Mouse (Mus musculus) R1 (cell line): Measurements from ENCODE around the gene Iffo2.

Source experiments
- DNase-seq: peaks from one replicate; pipeline ENCODE4 v3.0.0-alpha.2; 2018; ENCODE audit warnings: low read depth, low spot score

Iffo2 gene

DNA sequence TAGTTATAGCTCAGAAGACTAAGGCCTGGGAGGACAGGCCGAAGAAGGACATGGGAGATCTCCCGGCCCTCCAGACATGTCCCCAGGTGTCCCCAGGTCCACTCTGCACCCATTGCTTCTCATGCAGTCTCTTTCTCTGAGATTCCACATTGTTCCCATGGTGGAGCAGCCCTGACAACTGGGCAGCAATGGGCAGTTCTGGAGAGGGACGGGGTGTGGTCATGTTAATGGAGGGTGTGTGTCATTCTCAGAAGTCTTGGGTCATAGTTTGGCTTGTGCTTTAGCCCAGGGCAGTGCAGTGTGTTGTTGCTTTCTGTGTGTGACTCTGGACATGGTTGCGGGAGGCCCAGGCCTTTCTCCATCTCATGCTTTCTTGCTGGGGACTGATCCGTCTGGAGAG is 76.4 kb downstream of the Iffo2 start:
- DNase-seq, result no peak

DNA sequence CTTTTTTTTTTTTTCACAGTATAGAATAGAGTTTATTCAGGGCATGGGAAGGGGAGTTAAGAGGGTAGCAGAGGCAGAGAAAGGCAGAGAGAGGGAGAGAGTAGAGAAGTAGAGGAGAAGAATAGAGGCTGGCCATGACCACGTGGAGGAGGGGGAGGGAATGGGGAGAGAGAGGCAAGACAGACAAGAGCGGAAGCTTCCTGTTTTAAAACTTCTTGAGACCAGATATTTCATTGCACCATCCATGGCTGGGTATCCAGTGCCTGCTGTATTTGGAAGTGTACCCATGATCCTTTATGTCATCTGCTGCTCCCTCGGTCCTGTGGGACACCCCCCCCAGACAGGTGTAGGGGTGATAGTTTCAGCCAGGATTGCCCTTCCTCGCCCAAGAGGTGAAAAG is 78.6 kb downstream of the Iffo2 start:
- DNase-seq, result no peak

DNA sequence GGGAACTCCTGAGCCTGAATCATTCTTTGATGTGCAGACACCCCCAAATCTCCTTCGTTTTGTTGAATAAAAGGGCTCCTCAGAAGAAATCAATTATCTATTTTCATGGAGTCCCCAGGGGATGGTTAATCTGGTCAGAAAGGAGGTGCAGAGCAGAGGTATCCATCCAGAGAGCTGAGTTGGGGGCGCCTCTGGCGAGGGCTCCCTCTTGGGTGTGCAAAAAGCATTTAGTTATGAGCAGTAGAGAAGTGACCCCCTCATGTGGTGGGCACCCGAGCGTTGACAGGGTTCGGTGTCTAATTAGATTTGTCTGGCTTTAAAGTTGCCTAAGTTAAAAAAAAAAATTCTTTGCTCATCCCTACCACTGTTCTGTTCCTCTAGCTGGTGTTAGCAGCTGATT is 80.6 kb downstream of the Iffo2 start:
- DNase-seq, result no peak

DNA sequence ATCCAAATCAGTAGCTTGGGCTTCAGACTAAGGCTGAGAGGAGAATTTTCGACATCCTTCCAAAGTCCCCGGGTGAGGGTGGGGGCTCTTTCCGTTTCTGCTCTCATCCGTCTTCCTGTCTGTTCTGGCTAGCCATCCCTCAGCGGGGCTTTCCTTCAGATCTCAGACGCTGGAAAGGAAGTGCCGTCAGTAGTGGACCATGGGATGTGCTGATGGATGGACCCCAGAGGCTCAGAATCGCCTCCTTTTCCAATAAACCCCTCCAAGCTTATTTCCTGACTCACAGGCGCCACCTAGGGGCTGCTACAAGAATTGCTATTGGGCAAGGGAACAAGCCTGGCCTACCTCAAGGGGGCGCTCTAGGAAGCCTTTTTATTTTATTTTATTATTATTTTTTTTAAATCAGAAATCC is 81.2 kb downstream of the Iffo2 start:
- DNase-seq, result peak; percentile 74

DNA sequence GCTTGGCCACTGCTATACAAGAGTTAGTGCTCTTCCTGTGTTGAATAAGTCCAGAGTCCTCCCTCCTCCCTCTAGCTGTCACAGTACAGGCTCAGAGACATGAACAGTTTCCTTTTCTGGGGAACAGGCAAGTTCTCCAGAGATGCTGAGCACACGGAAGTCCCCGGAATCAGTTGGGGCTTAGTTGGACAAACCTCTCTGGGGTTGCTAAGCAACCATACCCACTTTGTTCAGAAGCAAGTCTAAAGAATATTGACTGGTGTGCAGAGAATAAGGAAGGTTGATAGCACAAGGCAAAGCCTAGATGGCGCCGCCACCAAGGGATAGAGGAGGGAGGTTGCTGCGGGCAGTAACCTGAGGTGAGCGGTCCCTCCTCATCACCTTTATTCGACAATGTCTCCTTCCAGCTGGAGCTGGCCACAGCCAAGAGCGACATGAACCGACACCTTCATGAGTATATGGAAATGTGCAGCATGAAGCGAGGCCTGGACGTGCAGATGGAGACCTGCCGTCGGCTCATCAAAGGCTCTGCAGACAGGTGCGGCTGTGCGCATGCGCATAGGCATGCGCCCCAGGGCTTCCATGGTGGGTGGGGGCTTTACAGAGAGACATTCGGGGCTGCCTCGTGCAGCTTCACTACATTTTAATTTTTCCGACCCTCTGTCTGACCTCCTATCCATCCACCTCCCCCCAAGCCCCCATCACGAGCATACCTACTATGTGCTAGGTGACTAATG is 84.3 kb downstream of the Iffo2 start:
- DNase-seq, result peak; percentile 77

DNA sequence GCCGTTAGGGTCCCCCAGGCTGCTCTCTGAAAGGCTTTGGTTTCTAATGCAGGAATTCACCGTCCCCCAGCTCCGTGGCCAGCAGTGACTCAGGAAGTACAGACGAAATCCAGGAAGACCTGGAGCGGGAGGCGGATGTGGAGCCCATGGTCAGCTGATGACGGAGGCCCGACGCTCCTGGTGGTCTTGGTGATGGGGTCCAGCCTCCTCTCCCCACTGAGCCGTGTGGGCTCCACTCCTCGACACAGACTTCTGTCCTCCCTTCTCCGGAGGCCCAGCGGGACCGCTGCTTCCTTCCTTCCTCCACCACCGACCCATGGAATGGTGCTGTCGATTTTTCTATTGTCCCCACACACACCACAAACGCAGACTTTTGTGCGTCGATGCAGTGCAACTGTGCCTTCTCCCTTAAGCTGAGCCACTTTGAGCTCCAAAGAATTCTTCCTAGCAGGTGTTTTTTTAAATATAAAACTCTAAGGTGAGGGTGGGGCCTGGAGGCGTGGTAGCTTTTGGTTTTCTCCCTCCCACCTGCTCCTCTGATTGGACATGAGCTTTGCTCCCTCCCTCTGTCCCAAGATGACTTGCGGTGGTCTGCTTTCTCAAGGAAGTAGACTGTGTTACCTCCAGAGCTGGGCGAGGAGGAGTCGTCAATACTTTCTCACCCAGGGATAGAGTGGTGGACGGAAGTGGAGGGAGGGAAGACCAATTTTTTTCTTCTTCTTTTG is 86.1 kb downstream of the Iffo2 start:
- peak; percentile 91 for DNase-seq

DNA sequence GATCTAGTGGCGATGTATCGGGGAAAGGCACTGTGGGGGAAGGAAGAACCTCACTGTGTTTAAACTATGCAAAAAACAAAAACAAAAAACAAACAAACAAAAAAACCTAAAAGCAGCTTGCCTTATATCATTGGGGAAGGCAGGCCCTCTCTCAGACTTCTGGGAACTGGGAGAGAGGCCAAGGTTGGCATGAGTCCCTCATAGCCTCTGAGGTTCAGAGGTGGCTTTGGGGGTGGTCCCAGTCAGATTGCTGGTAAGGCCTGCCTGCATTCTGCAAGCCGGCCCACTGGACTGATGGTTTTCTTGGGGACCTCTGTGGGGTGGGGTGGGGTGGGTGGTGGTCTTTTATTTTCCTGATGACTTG is 86.6 kb downstream of the Iffo2 start:
- no peak for DNase-seq

DNA sequence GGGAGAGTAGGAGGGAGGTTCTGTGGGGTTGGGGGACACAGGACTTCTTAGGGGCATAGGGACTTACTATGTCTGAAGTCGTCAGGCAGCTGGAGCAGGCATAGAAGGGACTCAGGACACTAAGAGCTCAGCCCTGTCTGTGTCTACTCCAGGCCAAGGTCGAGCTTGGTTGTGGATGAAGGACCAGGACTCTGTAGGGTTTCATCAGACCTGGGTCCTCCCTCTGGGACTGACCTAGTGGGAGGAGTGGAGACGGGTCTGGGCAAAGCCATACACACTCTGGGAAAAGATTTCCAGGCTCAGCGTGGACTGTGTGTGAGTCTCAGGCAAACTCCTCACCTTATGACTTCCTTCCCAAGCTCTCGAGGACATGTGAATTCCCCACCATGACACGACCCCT is 89.4 kb downstream of the Iffo2 start:
- no peak for DNase-seq

DNA sequence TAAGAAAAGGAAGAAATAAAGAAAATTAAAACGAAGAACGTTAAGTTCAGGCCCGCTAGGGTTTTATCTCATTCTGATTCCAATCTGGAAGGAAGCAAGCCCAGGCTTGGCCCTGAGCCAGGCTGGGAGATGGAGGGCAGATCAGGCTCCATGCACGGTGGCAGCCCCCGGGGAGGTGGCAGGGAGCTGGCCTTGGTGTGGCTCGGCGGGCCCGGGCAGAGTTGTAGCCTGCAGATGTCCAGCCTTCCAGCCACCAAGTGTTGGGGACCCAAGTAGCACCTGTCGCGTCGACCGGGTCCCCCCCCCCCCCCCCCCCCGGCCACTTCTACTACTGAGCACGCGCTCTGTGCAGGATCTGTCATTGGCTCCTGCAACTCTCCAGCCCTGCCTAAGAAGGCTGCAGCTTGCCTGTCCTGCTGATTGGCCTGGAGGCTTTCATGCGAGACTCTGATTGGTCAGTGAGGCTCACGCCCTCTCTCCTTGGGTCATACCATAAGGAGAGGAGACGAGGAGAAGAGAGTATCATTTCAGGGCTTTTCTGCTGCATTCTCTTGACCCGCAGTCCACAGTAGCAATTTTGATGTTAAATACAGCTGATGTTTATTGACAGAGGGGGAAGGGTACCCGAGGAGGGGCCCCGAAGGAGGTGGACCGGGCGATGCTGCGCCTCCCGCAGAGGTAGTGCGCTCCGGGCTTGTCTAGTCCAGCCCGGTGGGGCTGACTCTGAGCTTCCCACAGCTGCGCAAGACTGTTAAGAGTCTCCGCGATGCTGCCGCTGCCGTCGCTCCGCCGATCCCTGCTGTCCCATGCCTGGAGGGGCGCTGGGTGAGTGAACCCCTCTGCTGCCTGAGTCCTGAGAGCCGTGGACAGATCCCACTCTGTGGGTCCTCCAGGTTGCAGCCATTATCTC is 92.3 kb downstream of the Iffo2 start, which contains the start of gene Aldh4a1:
TSS of gene Aldh4a1 (plus strand) at position 494 of the 910 bp plus-strand sequence.
- DNase-seq, result peak; percentile 99

DNA sequence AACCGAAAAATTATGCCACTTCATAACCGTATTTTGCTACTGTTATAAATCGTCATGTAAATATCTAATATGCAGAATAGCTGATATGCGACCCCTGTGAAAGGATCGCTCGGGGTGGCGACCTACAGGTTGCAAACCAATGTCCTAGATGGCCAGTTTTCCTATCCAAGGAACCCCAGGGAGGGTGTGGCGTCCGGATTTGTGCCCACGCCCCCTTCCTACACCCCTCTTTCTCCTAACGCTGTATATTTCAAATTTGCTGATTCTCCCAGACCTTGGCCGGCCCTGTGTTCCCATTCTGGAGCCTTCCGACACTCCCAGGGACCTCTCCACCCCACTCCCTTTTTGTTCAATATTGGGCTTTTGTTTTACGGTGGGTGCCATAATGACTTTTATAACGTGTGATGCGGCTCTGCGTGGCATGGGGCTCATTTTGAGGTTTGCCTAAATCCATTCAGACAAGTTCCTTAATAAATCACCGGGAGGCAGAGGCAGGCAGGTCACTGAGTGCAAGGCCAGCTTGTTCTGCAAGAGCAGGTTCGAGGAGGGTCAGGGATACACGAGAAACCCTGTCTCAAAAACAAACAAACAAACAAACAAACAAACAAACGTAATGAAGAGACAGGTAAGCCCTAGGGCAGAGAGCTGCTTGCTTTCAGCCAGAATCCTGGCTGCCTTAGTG is 93.2 kb downstream of the Iffo2 start:
- no peak for DNase-seq

DNA sequence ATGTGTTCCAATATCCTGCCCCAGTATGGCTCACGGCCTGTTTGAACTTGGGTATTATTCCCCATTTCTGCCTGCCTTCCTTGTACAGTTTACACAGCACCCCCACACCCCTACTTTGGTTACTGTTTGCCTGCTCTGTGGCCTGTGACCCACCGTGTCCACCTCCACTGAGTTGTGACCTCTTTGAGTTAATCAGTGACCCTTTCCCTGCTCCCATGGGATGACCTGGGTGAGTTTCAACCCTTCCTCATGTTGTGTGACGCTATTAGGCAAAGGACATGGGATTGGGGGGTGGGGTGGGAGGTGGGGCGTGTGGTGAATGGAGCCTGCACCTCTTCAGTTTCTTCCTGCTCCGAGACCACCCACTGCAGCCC is 93.8 kb downstream of the Iffo2 start:
- DNase-seq, result no peak

DNA sequence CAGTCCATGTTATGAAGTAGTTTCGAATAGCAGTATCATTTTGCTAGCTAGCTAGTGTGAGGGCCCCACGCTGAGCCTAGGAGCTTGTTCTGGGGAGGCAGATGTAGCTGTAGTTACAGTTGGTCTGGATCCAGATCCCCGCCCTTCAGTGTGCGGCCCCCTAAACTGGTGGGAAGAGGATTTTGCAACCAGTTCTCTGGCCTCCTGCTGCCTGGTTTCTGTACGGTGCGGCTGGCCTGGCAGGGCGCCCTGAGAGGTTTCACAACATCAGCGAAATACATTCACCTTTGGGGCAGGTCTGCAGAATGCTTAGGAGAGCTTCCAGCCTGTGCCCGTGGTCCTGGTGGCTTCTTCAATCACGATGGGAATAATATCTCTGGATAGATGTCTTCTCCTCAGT is 94.4 kb downstream of the Iffo2 start:
- DNase-seq, result no peak

DNA sequence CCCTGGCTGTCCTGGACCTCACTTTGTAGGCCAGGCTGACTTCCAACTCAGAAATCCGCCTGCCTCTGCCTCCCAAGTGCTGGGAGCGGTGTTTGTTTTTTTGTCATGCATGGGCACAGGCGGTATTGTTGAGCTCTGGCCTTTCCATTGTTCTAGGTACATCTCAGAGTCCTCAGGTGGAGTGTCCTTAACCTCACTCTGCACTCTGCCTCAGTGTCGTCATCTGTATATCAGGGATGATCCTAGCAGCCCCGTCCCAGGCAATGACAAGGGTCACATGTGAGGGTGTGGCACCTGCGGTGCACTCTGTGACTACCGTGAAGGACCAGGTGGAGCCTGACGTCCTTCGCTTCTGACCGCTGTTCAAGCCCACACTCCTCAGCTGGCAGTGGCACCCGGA is 97.0 kb downstream of the Iffo2 start:
- DNase-seq, result peak; percentile 53

DNA sequence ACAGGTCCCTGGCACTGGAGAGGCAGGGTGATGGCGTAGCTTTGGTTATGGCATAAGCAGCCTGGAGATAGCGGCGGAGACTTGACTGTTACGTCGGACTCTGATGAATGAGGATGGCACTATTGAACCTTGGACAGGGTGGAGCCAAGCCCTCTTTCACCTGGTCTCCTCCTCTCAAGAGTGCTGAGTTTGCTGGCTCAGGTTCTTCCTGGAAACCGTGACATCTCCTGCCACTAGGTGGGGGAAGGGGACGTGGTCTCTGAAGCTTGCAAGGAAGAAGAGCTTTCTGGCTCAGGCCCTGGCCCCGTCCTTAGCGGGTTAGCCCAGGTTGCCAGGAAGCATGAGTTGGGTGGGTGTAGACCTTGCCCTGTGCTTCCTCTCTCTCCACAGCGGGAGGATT is 99.8 kb downstream of the Iffo2 start:
- peak; percentile 75 for DNase-seq

DNA sequence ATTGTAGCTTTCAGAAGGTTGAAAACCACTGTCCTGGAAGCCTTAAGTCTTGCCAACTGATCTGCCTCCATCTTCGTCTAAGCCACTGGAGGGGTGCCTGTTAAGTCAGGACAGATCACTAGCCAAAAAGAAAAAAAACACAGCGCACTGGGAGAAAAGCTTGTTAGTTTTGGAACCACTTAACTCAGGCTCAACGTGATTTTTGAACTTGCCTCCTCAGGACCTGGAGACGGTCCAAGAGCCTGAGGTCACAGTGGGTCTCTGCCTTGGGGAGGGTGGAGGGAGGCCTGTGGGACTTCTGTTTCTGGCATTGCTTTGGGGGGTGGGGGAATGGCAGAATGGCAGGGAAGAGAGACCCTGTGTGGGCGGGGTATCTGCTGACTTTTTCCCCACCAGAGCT is 100.8 kb downstream of the Iffo2 start:
- DNase-seq, result no peak

DNA sequence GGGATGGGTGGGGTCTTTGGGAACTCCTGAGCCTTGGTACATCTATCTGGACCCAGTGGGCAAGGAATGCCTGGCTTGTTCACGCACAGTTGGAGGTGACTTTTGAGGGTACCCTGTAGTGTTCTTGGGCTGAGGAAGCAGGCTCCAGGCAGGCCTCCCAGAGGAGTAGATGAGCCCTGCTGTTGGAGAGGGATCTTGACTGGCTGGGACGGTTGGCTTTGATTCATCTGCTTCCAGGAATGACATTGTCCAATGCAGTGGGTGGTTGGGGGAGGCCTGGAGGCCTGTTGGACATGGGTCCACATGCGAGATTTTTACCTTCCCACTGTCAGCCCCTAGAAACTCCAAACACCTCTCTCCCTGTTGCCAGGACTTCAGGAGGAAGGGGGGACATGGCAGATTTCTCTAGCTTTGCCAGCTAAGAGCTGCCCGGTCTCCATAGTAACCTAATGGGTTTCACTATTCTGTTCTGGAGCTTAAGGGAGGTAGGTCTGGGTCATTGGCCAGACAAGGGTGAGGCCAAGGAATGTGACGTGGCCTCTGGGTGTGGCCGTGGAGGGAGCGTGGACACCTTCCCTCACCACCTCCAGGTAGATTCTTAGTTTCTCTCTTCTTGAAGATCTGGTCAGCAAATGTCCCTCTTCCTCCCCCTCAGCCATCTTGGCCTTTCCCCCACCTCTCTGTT is 101.4 kb downstream of the Iffo2 start:
- DNase-seq, result no peak

DNA sequence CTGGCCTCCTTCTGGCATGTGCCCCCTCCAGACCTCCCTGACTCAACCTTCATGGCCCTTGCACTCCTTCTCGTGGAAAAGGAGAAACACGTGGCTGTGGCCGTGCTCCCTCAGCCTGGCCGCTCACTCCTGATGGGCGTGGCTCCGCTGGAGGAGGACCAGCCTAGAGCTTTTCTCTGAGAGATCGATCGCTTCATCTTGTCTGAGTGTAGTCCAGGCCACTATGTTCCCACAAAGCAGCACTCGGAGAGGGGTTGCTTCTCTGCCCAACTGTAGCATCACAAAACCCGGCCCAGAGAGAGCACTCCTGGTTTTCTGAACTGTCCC is 101.9 kb downstream of the Iffo2 start:
- no peak for DNase-seq

DNA sequence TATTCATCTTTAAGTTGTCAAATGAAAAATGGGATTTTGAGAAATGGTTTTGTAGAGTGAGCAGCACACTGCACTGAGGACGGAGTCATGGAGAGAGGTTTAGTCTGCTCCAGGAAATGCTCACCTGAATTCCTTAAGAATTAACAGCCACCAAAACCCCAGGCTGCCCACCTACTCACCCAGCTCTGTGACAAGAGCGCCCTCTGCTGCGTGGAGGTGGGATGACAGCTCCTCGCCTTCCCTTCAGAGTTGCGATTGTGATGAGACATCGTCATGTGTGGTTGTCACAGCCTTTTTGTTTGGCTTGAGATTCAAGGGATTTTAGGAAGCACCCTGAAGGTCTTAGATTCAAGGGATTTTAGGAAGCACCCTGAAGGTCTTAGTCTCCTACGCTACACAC is 106.0 kb downstream of the Iffo2 start:
- DNase-seq, result peak; percentile 59

DNA sequence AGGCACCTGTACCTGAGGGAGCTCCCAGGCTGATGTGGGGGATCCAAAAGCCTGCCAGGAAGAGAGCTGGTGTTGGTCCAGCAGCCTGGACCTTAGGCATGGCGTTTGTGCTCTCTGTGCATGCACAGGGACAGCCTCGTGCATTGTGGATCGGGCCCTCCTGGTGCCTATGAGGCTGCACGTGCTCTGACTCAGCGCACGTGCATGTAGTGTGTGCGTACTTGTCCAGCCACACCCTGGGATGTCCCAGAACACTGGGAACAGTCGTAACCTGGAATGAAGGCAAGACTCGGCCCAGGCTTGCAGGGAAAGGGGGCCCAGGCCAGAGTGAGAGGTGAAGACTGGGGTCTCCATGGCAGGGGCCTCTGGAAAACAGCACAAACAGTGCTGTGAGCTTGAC is 107.5 kb downstream of the Iffo2 start:
- no peak for DNase-seq

DNA sequence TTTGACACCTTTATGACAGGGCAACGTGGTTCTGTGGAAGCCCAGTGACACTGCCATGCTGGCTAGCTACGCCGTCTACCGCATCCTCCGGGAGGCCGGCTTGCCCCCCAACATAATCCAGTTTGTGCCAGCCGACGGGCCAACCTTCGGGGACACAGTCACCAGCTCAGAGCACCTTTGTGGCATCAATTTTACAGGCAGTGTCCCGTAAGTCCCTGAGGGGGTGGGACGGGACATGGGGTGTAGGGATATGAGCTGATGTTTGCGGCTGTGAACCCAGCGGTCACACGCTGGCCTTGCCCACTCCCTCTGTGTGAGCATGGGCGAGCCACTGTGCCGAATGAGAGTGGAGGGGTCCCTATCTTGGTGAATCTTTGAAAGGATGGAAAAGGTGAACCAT is 108.0 kb downstream of the Iffo2 start:
- no peak for DNase-seq

DNA sequence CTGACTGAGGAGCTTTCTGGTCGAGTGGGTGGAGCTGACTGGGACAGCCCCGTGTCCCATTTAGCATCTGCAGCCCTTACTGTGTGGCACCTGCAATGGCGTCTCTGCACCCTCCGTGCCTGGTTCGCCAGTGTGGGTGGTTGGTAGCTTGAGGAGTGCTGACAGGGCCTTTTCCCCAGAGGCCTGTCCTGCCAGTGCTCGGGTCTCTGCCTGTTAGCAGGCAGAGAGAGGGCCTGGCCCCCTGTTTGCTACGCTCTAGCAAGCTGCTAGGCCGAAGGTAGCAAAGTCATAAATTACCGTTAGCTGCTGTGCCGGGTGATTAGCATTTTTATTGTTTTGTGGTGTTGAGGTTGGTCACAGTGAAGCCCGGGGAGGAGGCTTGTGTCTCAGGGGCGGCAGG is 109.5 kb downstream of the Iffo2 start:
- no peak for DNase-seq
